Mouse (Mus musculus) neural tube, embryonic 14.5 days (tissue): Measurements from ENCODE around the gene Wnk1. TPM values are rescaled to one million over a fixed set of nuclear protein-coding genes. Genes with fewer than 3 reads are reported as not detected.

ENCODE experiments used
- ATAC-seq: fragments of 200-750 bp; cut with Nextera tagmentation; 2 replicates; pipeline ENCODE4 v1.8.0; 2017; ENCODE audit warnings: low read depth, mild to moderate bottlenecking, moderate TSS enrichment, moderate library complexity
- H3K27ac ChIP-seq: fragments of 300-500 bp; sonication (generic); 2 replicates; pipeline ENCODE4 v1.5.1; 2014; ENCODE audit warnings: low read depth, mild to moderate bottlenecking, control low read depth, low read length, moderate library complexity, mixed read lengths
- H3K27me3 ChIP-seq: fragments of 300-500 bp; sonication (generic); 2 replicates; pipeline ENCODE4 v1.6.1; 2014; ENCODE audit warnings: low read length; ENCODE audit not compliant: control insufficient read depth, insufficient read depth
- H3K36me3 ChIP-seq: fragments of 300-500 bp; sonication (generic); 2 replicates; pipeline ENCODE4 v1.6.1; 2014; ENCODE audit warnings: low read length, mixed read lengths; ENCODE audit not compliant: control insufficient read depth, insufficient read depth
- H3K4me1 ChIP-seq: fragments of 300-500 bp; sonication (generic); 2 replicates; pipeline ENCODE4 v1.6.1; 2014; ENCODE audit warnings: low read length; ENCODE audit not compliant: control insufficient read depth, insufficient read depth
- H3K4me2 ChIP-seq: fragments of 300-500 bp; sonication (generic); 2 replicates; pipeline ENCODE4 v1.6.1; 2014; ENCODE audit warnings: mild to moderate bottlenecking, low read depth, low read length, control low read depth
- H3K4me3 ChIP-seq: fragments of 300-500 bp; sonication (generic); 2 replicates; pipeline ENCODE4 v1.5.1; 2014; ENCODE audit warnings: low read depth, low read length, control low read depth, mixed read lengths
- H3K9ac ChIP-seq: fragments of 300-500 bp; sonication (generic); replicated peaks from 2 replicates; pipeline ENCODE4 v1.6.1; 2014; ENCODE audit warnings: low read depth, mild to moderate bottlenecking, control low read depth, low read length, mixed read lengths
- H3K9me3 ChIP-seq: fragments of 300-500 bp; sonication (generic); 2 replicates; pipeline ENCODE4 v1.6.1; 2016; ENCODE audit warnings: low read length; ENCODE audit not compliant: control insufficient read depth
- WGBS: fragments of 180-500 bp; shearing (Covaris S2); extraction: QIAGEN DNeasy Blood & Tissue Kit; methylation state at CpG from one replicate; pipeline ENCODE4 v1.1.7; 2014; 5-methylcytosine and 5-hydroxymethylcytosine counted together
- polyA plus RNA-seq: library from polyadenylated mRNA; unstranded; fragments of >200 nt; fragmentation: Nextera tagmentation; extraction: Ambion mirVana; gene quantifications from 2 replicates; pipeline ENCODE4 v1.2.1, GENCODE M21; 2014

The Wnk1 gene
- polyA plus RNA-seq, 1 experiment from 2014 or later, result 71.8 TPM

DNA sequence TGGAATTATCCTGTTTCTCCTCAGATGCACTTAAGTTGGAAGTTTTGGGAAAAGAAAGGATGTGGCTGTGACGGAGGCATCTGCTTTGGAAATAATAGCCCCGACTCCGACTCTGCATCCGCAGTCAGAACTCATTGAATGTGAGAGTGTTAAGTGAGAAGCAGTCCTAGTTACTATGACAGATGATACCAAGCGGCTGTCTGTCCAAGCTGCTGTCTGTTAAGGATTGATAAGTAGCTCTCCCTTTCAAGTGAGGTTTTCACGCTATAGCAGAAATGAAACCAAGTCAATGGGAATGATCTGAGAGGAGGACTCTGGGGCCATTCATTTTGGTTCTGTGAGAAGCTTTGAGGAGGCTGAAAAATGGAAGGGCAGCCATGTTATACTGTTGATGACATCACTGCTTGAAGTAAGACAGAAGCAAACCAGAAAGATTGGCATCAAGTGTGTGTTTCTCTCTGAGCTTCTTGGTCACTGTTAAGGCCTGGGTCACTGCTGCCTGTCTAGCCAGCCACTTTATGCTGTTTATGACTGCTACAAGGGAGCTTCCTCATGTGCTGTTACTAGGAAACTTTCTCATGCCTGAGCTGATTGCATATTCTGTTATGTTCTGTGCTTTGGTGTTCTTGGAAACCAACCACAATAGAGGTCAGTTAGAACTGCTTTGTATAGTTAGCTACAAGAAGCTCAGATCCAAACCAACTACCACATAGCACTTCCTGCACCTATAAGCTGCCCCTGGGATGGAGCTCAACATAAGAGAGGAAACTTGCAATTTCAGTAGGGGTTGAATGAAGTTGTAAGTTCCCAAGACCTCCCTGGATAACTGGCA is 38.4 kb upstream of the Wnk1 start:
- H3K36me3 ChIP-seq, result no peaks in the 10 kb centered on the region
- H3K27ac ChIP-seq, result no peak overlapping the region
- no peaks in the 10 kb centered on the region for H3K27me3 ChIP-seq
- no peak for ATAC-seq
- no peaks in the 10 kb centered on the region for H3K9me3 ChIP-seq
- no peak overlapping the region for H3K9ac ChIP-seq
- no peak overlapping the region for H3K4me2 ChIP-seq
- WGBS, result 90% methylated on average over 6 of the region's 6 CpGs
- H3K4me1 ChIP-seq, result no peaks in the 10 kb centered on the region
- no peak overlapping the region for H3K4me3 ChIP-seq

DNA sequence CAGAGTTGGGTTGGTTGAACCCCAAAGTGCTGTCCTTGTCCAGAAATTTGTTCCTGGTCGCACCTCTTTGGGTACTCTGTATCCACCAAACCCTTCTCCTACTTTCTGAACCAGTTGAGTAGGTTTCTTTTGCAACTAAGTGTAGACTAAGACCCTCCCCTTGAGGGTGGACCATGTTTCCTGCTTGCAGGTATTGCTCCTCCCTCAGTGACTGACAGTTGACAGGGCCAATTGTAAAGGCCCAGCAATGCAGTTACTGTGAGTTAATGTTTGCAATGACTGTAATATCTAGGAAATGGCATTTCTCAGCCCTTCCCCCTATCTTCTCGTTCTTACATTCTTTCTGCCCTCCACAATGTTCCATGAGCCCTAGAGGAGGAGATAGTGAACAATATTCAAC is 34.2 kb upstream of the Wnk1 start:
- no peak for ATAC-seq
- Histone ChIP-seq H3K27me3 (no peaks in the 10 kb centered on the region), H3K4me3 (no peak overlapping the region), H3K9me3 (no peaks in the 10 kb centered on the region), H3K36me3 (no peaks in the 10 kb centered on the region), H3K9ac (no peak overlapping the region), H3K4me2 (no peak overlapping the region), H3K27ac (no peak overlapping the region), H3K4me1 (no peaks in the 10 kb centered on the region)
- WGBS, result 79% methylated on average over 2 of the region's 2 CpGs

DNA sequence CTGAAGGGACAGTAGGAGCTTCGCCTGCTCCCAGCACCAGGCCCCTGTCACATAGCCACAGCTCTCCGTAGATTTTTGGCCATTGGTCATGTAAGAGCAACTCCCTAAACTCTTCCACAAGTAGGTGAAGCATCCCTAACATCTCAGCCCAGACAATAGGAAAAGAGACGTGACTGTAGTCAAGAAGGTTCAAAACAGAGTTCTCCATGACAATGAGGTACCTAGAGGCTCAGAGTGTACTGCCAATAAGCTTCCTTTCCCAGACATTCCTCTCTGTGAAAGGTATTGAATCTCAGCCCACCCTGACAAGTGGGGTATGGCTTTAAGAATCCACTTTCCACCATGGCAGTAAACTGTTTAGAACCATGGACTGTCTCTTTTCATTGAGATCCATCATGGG is 31.1 kb upstream of the Wnk1 start:
- H3K4me1 ChIP-seq, result no peaks in the 10 kb centered on the region
- no peak for ATAC-seq
- 90% methylated on average over 3 of the region's 3 CpGs for WGBS

DNA sequence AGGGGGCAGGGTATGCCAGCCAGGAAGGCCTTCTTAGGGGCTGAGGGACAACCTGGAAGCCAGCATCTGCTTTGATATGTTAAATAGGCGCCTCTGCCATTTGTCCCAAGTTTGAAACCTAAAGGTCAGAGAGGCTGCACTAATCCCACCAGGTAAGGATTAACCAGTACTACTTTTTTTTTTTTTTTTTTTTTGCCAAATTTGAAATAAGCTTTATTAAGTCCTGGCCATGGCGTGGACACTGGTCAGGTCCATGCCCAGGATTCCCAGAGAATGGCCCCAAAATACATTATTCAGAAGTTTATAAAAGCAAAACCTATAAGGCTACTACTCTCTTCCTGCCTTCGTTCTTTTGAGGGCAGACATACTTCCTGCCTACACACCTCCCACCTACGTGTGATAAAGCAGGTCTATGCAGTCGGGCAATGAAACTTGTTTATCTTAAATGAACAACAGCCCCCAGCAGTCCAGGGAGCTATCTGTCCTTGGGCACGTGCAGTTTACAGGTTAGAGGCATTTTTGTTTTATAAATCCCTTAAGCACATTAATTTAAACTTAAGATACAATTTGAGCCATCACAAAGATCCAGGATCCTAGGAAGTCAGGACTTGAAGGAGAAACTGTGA is 27.2 kb upstream of the Wnk1 start:
- no peaks in the 10 kb centered on the region for H3K36me3 ChIP-seq
- 78% methylated on average over 6 of the region's 6 CpGs for WGBS
- ATAC-seq, result no peak

More for the DNA sequence above, 31.1 kb upstream of the Wnk1 start:
- Histone ChIP-seq H3K27me3 (no peaks in the 10 kb centered on the region), H3K36me3 (no peaks in the 10 kb centered on the region), H3K4me2 (no peak overlapping the region), H3K4me3 (no peak overlapping the region), H3K9ac (no peak overlapping the region), H3K27ac (no peak overlapping the region), H3K9me3 (no peaks in the 10 kb centered on the region)

DNA sequence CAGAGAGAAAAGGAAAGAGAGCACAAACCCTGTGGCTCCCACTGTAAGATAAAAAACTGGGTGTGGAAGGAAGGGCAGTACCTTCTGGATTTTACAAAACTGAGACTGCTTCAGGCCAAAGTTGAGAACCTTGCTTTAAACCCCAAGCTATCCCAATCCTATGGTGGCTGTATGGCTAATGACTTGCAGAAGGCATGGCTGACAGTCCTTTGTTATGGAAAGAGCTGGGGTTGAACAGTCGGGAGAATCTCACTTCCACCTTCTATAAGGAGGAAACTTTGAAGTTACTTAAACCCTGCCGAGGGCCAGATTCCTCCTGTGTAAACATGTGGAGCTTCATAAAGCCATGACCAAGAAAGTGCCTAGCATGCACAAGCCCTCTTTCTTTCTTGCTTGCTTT is 26.2 kb upstream of the Wnk1 start:
- Histone ChIP-seq H3K27me3 (no peaks in the 10 kb centered on the region), H3K9me3 (no peaks in the 10 kb centered on the region), H3K9ac (no peak overlapping the region), H3K36me3 (no peaks in the 10 kb centered on the region), H3K4me1 (no peaks in the 10 kb centered on the region), H3K4me3 (no peak overlapping the region), H3K4me2 (no peak overlapping the region), H3K27ac (no peak overlapping the region)
- no peak for ATAC-seq
- 22% methylated on average over 2 of the region's 2 CpGs for WGBS

More for the DNA sequence above, 27.2 kb upstream of the Wnk1 start:
- Histone ChIP-seq H3K4me1 (no peaks in the 10 kb centered on the region), H3K27ac (no peak overlapping the region), H3K4me2 (no peak overlapping the region), H3K9ac (no peak overlapping the region), H3K9me3 (no peaks in the 10 kb centered on the region), H3K27me3 (no peaks in the 10 kb centered on the region), H3K4me3 (no peak overlapping the region)

DNA sequence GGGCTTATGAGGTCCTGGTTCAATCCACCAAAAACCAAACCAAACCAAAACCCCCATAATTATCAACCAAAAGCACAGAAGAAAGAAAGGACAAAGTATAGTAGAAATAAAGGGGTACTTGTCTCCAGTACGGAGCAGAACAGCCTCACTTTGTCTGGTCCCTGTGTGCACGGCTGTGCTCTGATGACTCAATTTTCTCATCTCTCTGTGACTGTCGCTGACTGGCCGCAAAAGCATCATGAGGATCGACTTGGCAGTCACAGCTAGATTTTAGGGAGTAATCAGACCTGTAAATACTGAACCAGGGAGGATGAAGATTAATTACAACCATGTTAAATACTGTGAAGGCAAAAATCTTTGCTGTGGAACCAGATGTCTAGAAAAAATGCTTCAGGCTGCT is 24.5 kb upstream of the Wnk1 start:
- Histone ChIP-seq H3K9me3 (no peaks in the 10 kb centered on the region), H3K9ac (no peak overlapping the region), H3K4me2 (no peak overlapping the region), H3K4me3 (no peak overlapping the region), H3K27me3 (no peaks in the 10 kb centered on the region), H3K36me3 (no peaks in the 10 kb centered on the region), H3K4me1 (no peaks in the 10 kb centered on the region), H3K27ac (no peak overlapping the region)
- ATAC-seq, result no peak
- 84% methylated on average over 5 of the region's 5 CpGs for WGBS

DNA sequence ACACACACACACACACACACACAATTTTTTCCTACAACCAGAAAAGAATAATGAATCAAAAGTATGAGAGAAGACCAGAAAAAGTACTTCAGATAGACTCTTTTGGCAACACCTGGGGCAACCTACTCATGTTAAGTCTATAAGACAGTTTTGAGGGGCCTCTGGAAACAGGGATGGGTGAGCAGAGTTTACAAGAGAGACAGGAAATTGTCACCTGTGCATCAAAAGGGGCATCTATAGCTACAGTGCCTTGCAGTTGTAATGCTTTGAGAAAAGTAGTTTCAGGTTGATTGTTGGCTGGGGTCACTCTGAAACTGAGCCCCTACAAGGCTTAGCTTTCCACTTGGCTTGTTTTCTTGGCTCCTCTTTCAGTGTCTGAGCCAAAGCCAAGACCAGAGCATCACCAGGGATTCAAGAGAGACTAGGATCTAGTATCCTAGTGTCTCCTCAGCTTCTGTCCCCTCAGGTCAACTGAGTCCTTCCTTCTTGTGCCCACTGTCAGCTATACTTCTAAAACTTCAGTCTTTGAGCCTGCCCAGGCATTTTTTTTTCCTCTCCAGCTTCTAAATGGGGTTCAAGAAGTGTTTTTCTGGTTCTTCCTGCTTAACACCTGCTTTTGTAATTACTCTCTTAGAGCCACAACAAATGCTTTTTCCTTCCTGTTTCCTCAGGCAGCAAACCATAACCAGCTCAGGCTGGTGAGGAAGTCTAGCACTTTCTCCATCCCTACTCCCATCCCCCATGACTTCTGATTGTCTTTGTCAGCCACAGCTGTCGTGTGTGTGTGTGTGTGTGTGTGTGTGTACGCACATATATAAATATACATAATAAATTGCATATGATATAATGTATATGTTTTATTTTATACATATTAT is 17.4 kb upstream of the Wnk1 start:
- WGBS, result 80% methylated on average over 2 of the region's 2 CpGs
- no peak overlapping the region for H3K27ac ChIP-seq
- no peak overlapping the region for H3K4me2 ChIP-seq
- H3K36me3 ChIP-seq, result no peaks in the 10 kb centered on the region
- no peaks in the 10 kb centered on the region for H3K4me1 ChIP-seq
- H3K9ac ChIP-seq, result no peak overlapping the region
- H3K27me3 ChIP-seq, result no peaks in the 10 kb centered on the region
- no peak overlapping the region for H3K4me3 ChIP-seq
- no peak for ATAC-seq
- H3K9me3 ChIP-seq, result no peaks in the 10 kb centered on the region

DNA sequence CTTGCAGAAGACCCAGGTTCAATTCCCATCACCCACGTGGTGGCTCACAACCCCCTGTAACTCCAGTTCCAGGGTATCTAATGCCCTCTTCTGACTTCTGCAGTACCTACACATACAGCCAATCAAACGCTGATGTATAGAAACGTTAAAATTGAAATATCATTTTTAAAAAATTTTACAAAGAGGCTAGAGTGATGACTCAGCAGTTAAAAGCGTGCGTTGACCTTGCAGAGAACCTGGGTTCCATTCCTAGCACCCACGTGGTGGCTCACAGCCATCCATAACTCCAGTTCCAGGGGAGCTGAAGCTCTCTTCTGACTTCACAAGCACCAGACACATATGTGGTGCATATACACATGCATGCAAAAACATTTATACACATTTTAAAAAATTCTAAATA is 15.9 kb upstream of the Wnk1 start:
- ATAC-seq, result no peak
- Histone ChIP-seq H3K27me3 (no peaks in the 10 kb centered on the region), H3K4me2 (no peak overlapping the region), H3K36me3 (no peaks in the 10 kb centered on the region), H3K4me3 (no peak overlapping the region), H3K4me1 (no peaks in the 10 kb centered on the region), H3K27ac (no peak overlapping the region), H3K9me3 (no peaks in the 10 kb centered on the region), H3K9ac (no peak overlapping the region)
- 85% methylated on average over 6 of the region's 6 CpGs for WGBS
